9 mouse cellular contexts compared by ENCODE assay signal in the genomic region with DNA sequence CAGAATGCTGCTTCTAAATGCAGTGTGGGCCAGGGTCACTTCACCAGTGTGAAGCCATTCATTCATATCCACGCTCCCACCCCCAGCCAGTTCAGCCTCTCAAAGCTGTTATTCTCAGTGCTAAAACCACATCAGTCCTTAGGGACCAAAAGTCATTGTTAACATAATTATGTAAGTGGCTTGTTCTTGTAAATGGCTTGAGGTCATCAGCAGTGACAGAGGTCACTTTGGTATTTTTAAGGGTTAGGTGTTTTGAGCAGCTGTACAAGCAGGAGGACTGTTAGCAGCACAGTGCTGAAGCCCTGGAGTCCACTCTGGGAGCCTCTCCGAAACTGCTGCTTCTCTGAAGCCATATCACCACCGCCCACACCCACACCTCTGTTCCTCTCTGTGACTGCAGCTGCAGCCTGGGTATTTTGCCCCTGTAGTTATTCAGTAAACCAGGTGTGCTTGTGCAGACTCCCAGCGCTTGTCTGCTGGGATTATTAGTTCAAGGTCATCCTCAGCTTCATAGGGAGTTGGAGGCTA. TPM values are rescaled to one million over a fixed set of nuclear protein-coding genes. Genes with fewer than 3 reads are reported as not detected.
DNase-seq lines count a peak whose midpoint lies in the region; ATAC-seq lines count a peak whose summit lies in the region.
"Had no signal": no experiment of that assay in that cellular context is flagged by ENCODE, and none has a peak within 500 bp of the region (broad histone marks: within the 10 kb centered on the region; RNA-seq: fewer than 3 reads in every experiment).

No protein-coding gene starts in this region.

- DNase-seq in embryonic facial prominence, embryonic 10.5 days (ENCODE audit: low spot score): no peak
- peak; percentile 9 for DNase-seq in ovary, postnatal 36 days (ENCODE audit: low spot score)
- DNase-seq in ovary, adult 18-20 months (ENCODE audit: low spot score): no peak
- no peak for DNase-seq in liver, embryonic 13.5 days
- no peak for DNase-seq in left cerebral cortex, postnatal 25 days (ENCODE audit: low spot score in 2 of 2)
- no peak for DNase-seq in frontal cortex, postnatal 25 days (ENCODE audit: low spot score in 2 of 2)

- no peak for ATAC-seq in embryonic facial prominence, embryonic 13.5 days (ENCODE audit: insufficient number of reproducible peaks, insufficient read depth, low FRiP score, low TSS enrichment, low read depth)
- peak; percentile 35; the same call in 1 of the 2 replicates for ATAC-seq in liver, embryonic 13.5 days (ENCODE audit: low read depth)
- no peak; the same call in 1 of the 2 replicates for ATAC-seq in stomach, embryonic 15.5 days (ENCODE audit: insufficient read depth, low FRiP score, low read depth)

- intact Hi-C loops in left cerebral cortex, postnatal 25 days (cut with DNase I): no loop called here

- no peak overlapping the region for H3K4me3 ChIP-seq in embryonic facial prominence, embryonic 13.5 days
- no peak overlapping the region for H3K4me3 ChIP-seq in embryonic facial prominence, embryonic 10.5 days
- no peak overlapping the region for H3K4me3 ChIP-seq in liver, embryonic 13.5 days (replicated peaks)
- H3K4me3 ChIP-seq in stomach, embryonic 15.5 days (replicated peaks): no peak overlapping the region

- H3K27me3 ChIP-seq in embryonic facial prominence, embryonic 13.5 days: no peaks in the 10 kb centered on the region
- H3K27me3 ChIP-seq in embryonic facial prominence, embryonic 10.5 days (replicated peaks; ENCODE audit: low read depth, poor library complexity, severe bottlenecking): no peaks in the 10 kb centered on the region
- no peaks in the 10 kb centered on the region for H3K27me3 ChIP-seq in liver, embryonic 13.5 days
- no peaks in the 10 kb centered on the region for H3K27me3 ChIP-seq in stomach, embryonic 15.5 days (replicated peaks)

- H3K4me2 ChIP-seq in embryonic facial prominence, embryonic 13.5 days: no peak overlapping the region
- H3K4me2 ChIP-seq in liver, embryonic 13.5 days: peak overlapping the region; percentile 34
- H3K4me2 ChIP-seq in stomach, embryonic 15.5 days: peak overlapping the region; percentile 19; the same call in 1 of the 2 replicates

- WGBS in embryonic facial prominence, embryonic 13.5 days: 72% methylated on average over 4 of the region's 4 CpGs
- 67% methylated on average over 4 of the region's 4 CpGs for WGBS in embryonic facial prominence, embryonic 10.5 days
- WGBS in liver, embryonic 13.5 days (ENCODE audit: insufficient replicate concordance): 38% methylated on average over 4 of the region's 4 CpGs
- WGBS in stomach, embryonic 15.5 days: 66% methylated on average over 4 of the region's 4 CpGs

- H3K9ac ChIP-seq in embryonic facial prominence, embryonic 13.5 days: no peak overlapping the region
- H3K9ac ChIP-seq in liver, embryonic 13.5 days: no peak overlapping the region
- H3K9ac ChIP-seq in stomach, embryonic 15.5 days: no peak overlapping the region

- H3K4me1 ChIP-seq in embryonic facial prominence, embryonic 13.5 days: peaks cover 23% of the 10 kb centered on the region
- H3K4me1 ChIP-seq in embryonic facial prominence, embryonic 10.5 days: peaks cover 30% of the 10 kb centered on the region
- H3K4me1 ChIP-seq in liver, embryonic 13.5 days (replicated peaks): peaks cover 69% of the 10 kb centered on the region
- H3K4me1 ChIP-seq in stomach, embryonic 15.5 days: peaks cover 29% of the 10 kb centered on the region

- peaks cover 19% of the 10 kb centered on the region for H3K36me3 ChIP-seq in embryonic facial prominence, embryonic 13.5 days
- peaks cover 20% of the 10 kb centered on the region for H3K36me3 ChIP-seq in embryonic facial prominence, embryonic 10.5 days (replicated peaks)
- peaks cover 8% of the 10 kb centered on the region; the same call in 1 of the 2 replicates for H3K36me3 ChIP-seq in liver, embryonic 13.5 days
- no peaks in the 10 kb centered on the region for H3K36me3 ChIP-seq in stomach, embryonic 15.5 days

- peak overlapping the region; percentile 28; the same call in 1 of the 2 replicates for H3K27ac ChIP-seq in embryonic facial prominence, embryonic 13.5 days
- no peak overlapping the region for H3K27ac ChIP-seq in embryonic facial prominence, embryonic 10.5 days (replicated peaks)
- H3K27ac ChIP-seq in liver, embryonic 13.5 days: peak overlapping the region; percentile 72
- H3K27ac ChIP-seq in stomach, embryonic 15.5 days: peak overlapping the region; percentile 67

- no peaks in the 10 kb centered on the region for H3K9me3 ChIP-seq in embryonic facial prominence, embryonic 13.5 days
- no peaks in the 10 kb centered on the region for H3K9me3 ChIP-seq in embryonic facial prominence, embryonic 10.5 days
- H3K9me3 ChIP-seq in liver, embryonic 13.5 days (replicated peaks): no peaks in the 10 kb centered on the region
- no peaks in the 10 kb centered on the region for H3K9me3 ChIP-seq in stomach, embryonic 15.5 days

RNA-seq across cellular contexts. Expression of a gene that starts 27.6 kb away (rescaled TPM):
- 54.1 and 66.3 TPM in 2 replicates for polyA plus RNA-seq in embryonic facial prominence, embryonic 13.5 days (2015; fragmentation: Nextera tagmentation; extraction: Ambion mirVana)
- 66.2 and 71.7 TPM in 2 replicates for polyA plus RNA-seq in embryonic facial prominence, embryonic 10.5 days (2016; fragmentation: Nextera tagmentation; extraction: Ambion mirVana)
- 35.3 and 43.9 TPM in 2 replicates for polyA plus RNA-seq in liver, embryonic 13.5 days (2015; fragmentation: Nextera tagmentation; extraction: Ambion mirVana)
- 52.8 and 54.8 TPM in 2 replicates for polyA plus RNA-seq in stomach, embryonic 15.5 days (2015; fragmentation: Nextera tagmentation; extraction: Ambion mirVana)
- total RNA-seq in left cerebral cortex, postnatal 25 days (2021): 10 to 100 TPM; 56.4 to 59.5 TPM

RNA-seq across cellular contexts. Expression of a gene that starts 51.0 kb away (rescaled TPM):
- 7.0 and 7.7 TPM in 2 replicates for polyA plus RNA-seq in embryonic facial prominence, embryonic 13.5 days (2015; fragmentation: Nextera tagmentation; extraction: Ambion mirVana)
- polyA plus RNA-seq in embryonic facial prominence, embryonic 10.5 days (2016; fragmentation: Nextera tagmentation; extraction: Ambion mirVana): 0.47 and 0.95 TPM in 2 replicates
- 1.6 TPM in 2 replicates for polyA plus RNA-seq in liver, embryonic 13.5 days (2015; fragmentation: Nextera tagmentation; extraction: Ambion mirVana)
- 3.5 and 4.5 TPM in 2 replicates for polyA plus RNA-seq in stomach, embryonic 15.5 days (2015; fragmentation: Nextera tagmentation; extraction: Ambion mirVana)
- under 1 TPM; 0.44 to 0.48 TPM for total RNA-seq in left cerebral cortex, postnatal 25 days (2021)
- total RNA-seq: hematopoietic stem cell, adult 5-6 weeks had no signal
